Mouse (Mus musculus) forebrain, postnatal 0 days (tissue): ENCODE data around the gene Tex36. TPM values are rescaled to one million over a fixed set of nuclear protein-coding genes. Genes with fewer than 3 reads are reported as not detected.

Experiments
- ATAC-seq: fragments of 200-750 bp; cut with Nextera tagmentation; 2 replicates; pipeline ENCODE4 v1.8.0; 2017; ENCODE audit warnings: mild to moderate bottlenecking, moderate library complexity
- DNase-seq: peaks from one replicate; pipeline ENCODE4 v3.0.0-alpha.2; 2015
- H3K27ac ChIP-seq: fragments of 300-500 bp; sonication (generic); 2 replicates; pipeline ENCODE4 v1.5.1; 2014; ENCODE audit warnings: low read depth, mild to moderate bottlenecking, antibody characterized with exemption, low read length, moderate library complexity, mixed read lengths
- H3K27me3 ChIP-seq: fragments of 300-500 bp; sonication (generic); 2 replicates; pipeline ENCODE4 v1.6.1; 2014; ENCODE audit warnings: mild to moderate bottlenecking, low read length, mixed read lengths; ENCODE audit not compliant: insufficient read depth
- H3K36me3 ChIP-seq: fragments of 300-500 bp; sonication (generic); 2 replicates; pipeline ENCODE4 v1.6.1; 2014; ENCODE audit warnings: mild to moderate bottlenecking, moderate library complexity; ENCODE audit not compliant: insufficient read depth
- H3K4me1 ChIP-seq: fragments of 300-500 bp; sonication (generic); 2 replicates; pipeline ENCODE4 v1.6.1; 2014; ENCODE audit warnings: antibody characterized with exemption; ENCODE audit not compliant: insufficient read depth
- H3K4me2 ChIP-seq: fragments of 300-500 bp; sonication (generic); 2 replicates; pipeline ENCODE4 v1.6.1; 2014; ENCODE audit warnings: low read depth, mild to moderate bottlenecking, moderate library complexity
- H3K4me3 ChIP-seq: fragments of 300-500 bp; sonication (generic); 2 replicates; pipeline ENCODE4 v1.5.1; 2014; ENCODE audit warnings: low read depth, low read length, mixed read lengths
- H3K9ac ChIP-seq: fragments of 300-500 bp; sonication (generic); 2 replicates; pipeline ENCODE4 v1.6.1; 2014; ENCODE audit warnings: mild to moderate bottlenecking
- H3K9me3 ChIP-seq: fragments of 300-500 bp; sonication (generic); 2 replicates; pipeline ENCODE4 v1.6.1; 2016; ENCODE audit warnings: low read length
- CTCF ChIP-seq: sonication (generic); IDR thresholded peaks from 2 replicates; pipeline ENCODE4 v1.5.1; 2016; ENCODE audit warnings: antibody characterized with exemption, control low read depth, low read depth
- WGBS: fragments of 180-500 bp; shearing (Covaris S2); extraction: QIAGEN DNeasy Blood & Tissue Kit; methylation state at CpG from one replicate; pipeline ENCODE4 v1.1.7; 2014; 5-methylcytosine and 5-hydroxymethylcytosine counted together
- polyA plus RNA-seq: library from polyadenylated mRNA; unstranded; fragments of >200 nt; fragmentation: Nextera tagmentation; extraction: Ambion mirVana; gene quantifications from 2 replicates; pipeline ENCODE4 v1.2.1, GENCODE M21; 2015
- total RNA-seq: library from RNA; depleted of rRNA; stranded (reverse); fragments of >200 nt; gene quantifications from 2 replicates; pipeline ENCODE4 v1.2.3, GENCODE M21; 2014

Gene Tex36
- total and polyA plus RNA-seq, 2 experiments from 2014 or later, result 0.16 TPM; not detected in 1

DNA sequence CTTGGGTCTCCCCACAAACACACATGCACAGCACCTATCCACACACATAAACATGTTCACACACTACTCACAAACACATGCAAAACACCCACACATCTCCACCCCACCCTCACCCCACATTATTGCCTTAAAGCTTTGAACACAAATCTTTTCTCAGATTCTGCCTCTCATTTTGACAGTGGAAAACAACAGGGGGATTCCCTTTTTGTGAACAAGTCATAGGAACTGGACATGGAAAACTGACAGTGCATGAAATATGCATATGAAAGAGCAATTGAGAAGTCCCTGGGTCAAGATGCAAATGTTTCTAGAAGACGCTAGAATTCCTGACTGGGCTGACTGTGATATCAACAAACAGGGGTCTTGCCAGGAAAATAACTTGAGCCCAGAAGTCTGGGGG, 1.4 kb downstream of the Tex36 start:
- Histone ChIP-seq H3K4me1 (no peaks in the 10 kb centered on the region), H3K4me3 (no peak overlapping the region), H3K9me3 (no peaks in the 10 kb centered on the region), H3K9ac (no peak overlapping the region), H3K27ac (no peak overlapping the region), H3K4me2 (no peak overlapping the region), H3K36me3 (no peaks in the 10 kb centered on the region), H3K27me3 (no peaks in the 10 kb centered on the region)
- 38% methylated on average over 1 of the region's 1 CpGs for whole genome bisulfite sequencing
- DNase-seq, result no peak
- no peak for TF ChIP-seq CTCF
- no peak for ATAC-seq

GRCm38 (mm10) chr7:133591750-133592149, 10.2 kb downstream of the Tex36 start:
- Histone ChIP-seq H3K27ac (no peak overlapping the region), H3K4me3 (no peak overlapping the region), H3K4me2 (no peak overlapping the region), H3K27me3 (no peaks in the 10 kb centered on the region), H3K36me3 (no peaks in the 10 kb centered on the region), H3K4me1 (no peaks in the 10 kb centered on the region), H3K9me3 (no peaks in the 10 kb centered on the region), H3K9ac (no peak overlapping the region)
- no peak for TF ChIP-seq CTCF
- 83% methylated on average over 1 of the region's 1 CpGs for WGBS
- ATAC-seq (no peak), DNase-seq (no peak)

- H3K36me3 ChIP-seq, result no peaks in the 10 kb centered on the region
- no peak overlapping the region for H3K4me3 ChIP-seq
- no peaks in the 10 kb centered on the region for H3K4me1 ChIP-seq
- no peaks in the 10 kb centered on the region for H3K27me3 ChIP-seq
- DNase-seq, result no peak
- H3K27ac ChIP-seq, result no peak overlapping the region
- H3K4me2 ChIP-seq, result no peak overlapping the region
- no peaks in the 10 kb centered on the region for H3K9me3 ChIP-seq
- no peak overlapping the region for H3K9ac ChIP-seq
- TF ChIP-seq CTCF, result no peak
- 93% methylated on average over 6 of the region's 6 CpGs for WGBS
- ATAC-seq, result no peak
Measured at GRCm38 (mm10) chr7:133583216-133583615, 18.7 kb downstream of the Tex36 start.

GRCm38 (mm10) chr7:133580296-133580640, 21.7 kb downstream of the Tex36 start:
- TF ChIP-seq CTCF, result no peak
- DNase-seq (no peak), ATAC-seq (no peak)
- WGBS, result 68% methylated on average over 4 of the region's 4 CpGs
- no peaks in the 10 kb centered on the region for H3K27me3 ChIP-seq
- H3K9me3 ChIP-seq, result no peaks in the 10 kb centered on the region
- no peaks in the 10 kb centered on the region for H3K36me3 ChIP-seq
- H3K9ac ChIP-seq, result no peak overlapping the region
- no peaks in the 10 kb centered on the region for H3K4me1 ChIP-seq
- no peak overlapping the region for H3K27ac ChIP-seq
- no peak overlapping the region for H3K4me2 ChIP-seq
- no peak overlapping the region for H3K4me3 ChIP-seq

- Histone ChIP-seq H3K36me3 (no peaks in the 10 kb centered on the region), H3K4me3 (no peak overlapping the region), H3K27ac (no peak overlapping the region), H3K27me3 (no peaks in the 10 kb centered on the region), H3K4me1 (no peaks in the 10 kb centered on the region), H3K9ac (no peak overlapping the region), H3K4me2 (no peak overlapping the region), H3K9me3 (no peaks in the 10 kb centered on the region)
- WGBS, result 68% methylated on average over 20 of the region's 20 CpGs
- ATAC-seq, result no peak
- peak; percentile 39 for DNase-seq
- TF ChIP-seq CTCF, result peak; percentile 37
Measured at GRCm38 (mm10) chr7:133579491-133580295, 22.3 kb downstream of the Tex36 start.

GRCm38 (mm10) chr7:133576825-133577224, 25.1 kb downstream of the Tex36 start:
- WGBS, result 42% methylated on average over 4 of the region's 4 CpGs
- Histone ChIP-seq H3K4me1 (no peaks in the 10 kb centered on the region), H3K27me3 (no peaks in the 10 kb centered on the region), H3K9me3 (no peaks in the 10 kb centered on the region), H3K4me2 (no peak overlapping the region), H3K9ac (no peak overlapping the region), H3K36me3 (no peaks in the 10 kb centered on the region), H3K4me3 (no peak overlapping the region), H3K27ac (no peak overlapping the region)
- TF ChIP-seq CTCF, result no peak
- ATAC-seq (no peak), DNase-seq (no peak)

GRCm38 (mm10) chr7:133576281-133576680, 25.7 kb downstream of the Tex36 start:
- H3K9ac ChIP-seq, result no peak overlapping the region
- TF ChIP-seq CTCF, result no peak
- 59% methylated on average over 6 of the region's 6 CpGs for WGBS
- DNase-seq (no peak), ATAC-seq (no peak)
- H3K27ac ChIP-seq, result no peak overlapping the region
- no peaks in the 10 kb centered on the region for H3K27me3 ChIP-seq
- H3K36me3 ChIP-seq, result no peaks in the 10 kb centered on the region
- H3K4me2 ChIP-seq, result no peak overlapping the region
- no peaks in the 10 kb centered on the region for H3K4me1 ChIP-seq
- H3K9me3 ChIP-seq, result no peaks in the 10 kb centered on the region
- no peak overlapping the region for H3K4me3 ChIP-seq
